Mouse (Mus musculus) heart, postnatal 0 days (tissue): ENCODE measurements around the gene Runx2. TPM values are rescaled to one million over a fixed set of nuclear protein-coding genes. Genes with fewer than 3 reads are reported as not detected.

Source experiments
- ATAC-seq: fragments of 200-750 bp; cut with Nextera tagmentation; 2 replicates; pipeline ENCODE4 v1.8.0; 2017; ENCODE audit warnings: low read depth, moderate number of reproducible peaks, moderate library complexity; ENCODE audit not compliant: insufficient read depth
- DNase-seq: peaks from one replicate; pipeline ENCODE4 v3.0.0-alpha.2; 2016; ENCODE audit warnings: low spot score
- H3K27ac ChIP-seq: fragments of 300-500 bp; sonication (generic); 2 replicates; pipeline ENCODE4 v1.5.1; 2014; ENCODE audit warnings: low read depth, mild to moderate bottlenecking
- H3K27me3 ChIP-seq: fragments of 300-500 bp; sonication (generic); 2 replicates; pipeline ENCODE4 v1.6.1; 2014; ENCODE audit warnings: low read length, mixed read lengths; ENCODE audit not compliant: control insufficient read depth, insufficient read depth
- H3K36me3 ChIP-seq: fragments of 300-500 bp; sonication (generic); replicated peaks from 2 replicates; pipeline ENCODE4 v1.6.1; 2014; ENCODE audit warnings: low read length, mixed read lengths; ENCODE audit not compliant: control insufficient read depth, insufficient read depth
- H3K4me1 ChIP-seq: fragments of 300-500 bp; sonication (generic); 2 replicates; pipeline ENCODE4 v1.6.1; 2014; ENCODE audit warnings: antibody characterized with exemption; ENCODE audit not compliant: control insufficient read depth, insufficient read depth
- H3K4me2 ChIP-seq: fragments of 300-500 bp; sonication (generic); 2 replicates; pipeline ENCODE4 v1.6.1; 2014; ENCODE audit warnings: low read depth, mild to moderate bottlenecking, low read length, moderate library complexity
- H3K4me3 ChIP-seq: fragments of 300-500 bp; sonication (generic); 2 replicates; pipeline ENCODE4 v1.5.1; 2014; ENCODE audit warnings: low read depth, low read length
- H3K9ac ChIP-seq: fragments of 300-500 bp; sonication (generic); replicated peaks from 2 replicates; pipeline ENCODE4 v1.6.1; 2014; ENCODE audit warnings: low read depth, low read length, mixed read lengths
- H3K9me3 ChIP-seq: fragments of 300-500 bp; sonication (generic); replicated peaks from 2 replicates; pipeline ENCODE4 v1.6.1; 2016; ENCODE audit warnings: low read length; ENCODE audit not compliant: control insufficient read depth
- CTCF ChIP-seq: IDR thresholded peaks from 2 replicates; pipeline ENCODE4 v1.5.1; 2016; ENCODE audit warnings: antibody characterized with exemption, control low read depth, low read depth
- EP300 ChIP-seq: IDR thresholded peaks from 2 replicates; pipeline ENCODE4 v1.6.1; 2016; ENCODE audit warnings: antibody characterized with exemption, low read depth
- WGBS: fragments of 180-500 bp; shearing (Covaris S2); extraction: QIAGEN DNeasy Blood & Tissue Kit; methylation state at CpG from one replicate; pipeline ENCODE4 v1.1.7; 2014; 5-methylcytosine and 5-hydroxymethylcytosine counted together
- polyA plus RNA-seq: library from polyadenylated mRNA; unstranded; fragments of >200 nt; fragmentation: Nextera tagmentation; extraction: Ambion mirVana; gene quantifications from 2 replicates; pipeline ENCODE4 v1.2.1, GENCODE M21; 2015
- total RNA-seq: library from RNA; depleted of rRNA; stranded (reverse); fragments of >200 nt; gene quantifications from 2 replicates; pipeline ENCODE4 v1.2.3, GENCODE M21; 2014; ENCODE audit warnings: low replicate concordance

Runx2 gene
- total and polyA plus RNA-seq, 2 experiments from 2014 or later = 0.04 TPM; not detected in 1

DNA sequence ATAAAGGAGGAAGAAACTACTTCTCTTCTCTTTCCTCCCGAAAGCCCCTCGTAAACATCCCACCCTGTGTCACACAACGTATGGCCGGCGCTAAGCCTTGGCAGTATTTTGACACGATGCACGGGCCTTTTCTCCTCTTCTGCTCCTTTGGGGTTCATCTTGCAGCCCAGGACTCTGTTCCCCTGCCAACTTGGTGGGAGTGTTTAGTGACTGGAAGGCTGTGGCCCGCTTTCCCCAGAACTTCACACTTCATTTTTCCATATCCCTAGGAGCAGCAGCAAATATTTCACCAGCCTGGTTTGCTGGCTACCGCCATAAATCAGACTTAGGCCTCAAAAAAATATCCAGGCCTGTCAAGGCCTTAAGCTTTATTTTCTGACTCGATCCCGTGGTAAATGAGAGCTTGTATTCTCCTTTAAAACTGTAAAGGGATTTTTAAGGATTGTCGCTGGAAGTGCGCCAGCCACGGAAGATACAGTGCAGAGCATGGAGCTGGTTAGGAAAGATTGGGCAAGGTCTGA lies 249.2 kb downstream of the Runx2 start:
- H3K9ac ChIP-seq = no peak overlapping the region
- ATAC-seq (no peak), DNase-seq (no peak)
- no peaks in the 10 kb centered on the region for H3K9me3 ChIP-seq
- no peak overlapping the region for H3K27ac ChIP-seq
- H3K4me3 ChIP-seq = no peak overlapping the region
- H3K27me3 ChIP-seq = 0 out of 2 replicates have a peak, but pooled peaks cover 4% of the 10 kb centered on the region
- H3K4me1 ChIP-seq = no peaks in the 10 kb centered on the region
- H3K4me2 ChIP-seq = no peak overlapping the region
- TF ChIP-seq CTCF (no peak), EP300 (no peak)
- WGBS = 71% methylated on average over 14 of the region's 14 CpGs
- H3K36me3 ChIP-seq = no peaks in the 10 kb centered on the region

- no peaks in the 10 kb centered on the region for H3K4me1 ChIP-seq
Measured at GRCm38 (mm10) chr17:44564611-44565198, 249.9 kb downstream of the Runx2 start.

DNA sequence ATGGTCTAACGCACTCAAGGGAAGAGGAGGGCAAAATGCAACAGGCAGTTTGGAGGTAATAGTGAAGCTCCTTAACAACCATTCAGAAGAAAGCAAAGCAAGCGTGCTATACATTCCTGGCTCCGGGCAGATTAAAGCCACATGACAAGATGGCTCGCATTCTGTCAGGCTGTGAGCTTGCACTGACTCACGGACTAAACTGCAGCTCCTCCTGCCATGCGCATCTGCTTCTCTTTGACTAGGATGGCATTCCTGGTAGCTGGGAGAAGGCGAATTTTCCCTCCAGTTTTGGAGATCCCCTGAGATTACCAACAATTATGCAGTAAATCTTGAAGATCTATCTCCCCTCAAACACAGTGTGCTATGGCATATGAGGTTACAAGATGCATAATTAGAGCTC lies 254.6 kb downstream of the Runx2 start:
- peaks cover 4% of the 10 kb centered on the region for H3K27me3 ChIP-seq
- 57% methylated on average over 7 of the region's 7 CpGs for WGBS

More at GRCm38 (mm10) chr17:44564611-44565198, 249.9 kb downstream of the Runx2 start:
- Histone ChIP-seq H3K27me3 (peaks cover 4% of the 10 kb centered on the region; the same call in 1 of the 2 replicates), H3K4me3 (no peak overlapping the region), H3K27ac (no peak overlapping the region), H3K9ac (no peak overlapping the region), H3K36me3 (no peaks in the 10 kb centered on the region), H3K9me3 (no peaks in the 10 kb centered on the region), H3K4me2 (no peak overlapping the region)
- no peak for TF ChIP-seq CTCF
- no peak for TF ChIP-seq EP300
- no peak for DNase-seq
- WGBS = 66% methylated on average over 4 of the region's 4 CpGs
- ATAC-seq = no peak

DNA sequence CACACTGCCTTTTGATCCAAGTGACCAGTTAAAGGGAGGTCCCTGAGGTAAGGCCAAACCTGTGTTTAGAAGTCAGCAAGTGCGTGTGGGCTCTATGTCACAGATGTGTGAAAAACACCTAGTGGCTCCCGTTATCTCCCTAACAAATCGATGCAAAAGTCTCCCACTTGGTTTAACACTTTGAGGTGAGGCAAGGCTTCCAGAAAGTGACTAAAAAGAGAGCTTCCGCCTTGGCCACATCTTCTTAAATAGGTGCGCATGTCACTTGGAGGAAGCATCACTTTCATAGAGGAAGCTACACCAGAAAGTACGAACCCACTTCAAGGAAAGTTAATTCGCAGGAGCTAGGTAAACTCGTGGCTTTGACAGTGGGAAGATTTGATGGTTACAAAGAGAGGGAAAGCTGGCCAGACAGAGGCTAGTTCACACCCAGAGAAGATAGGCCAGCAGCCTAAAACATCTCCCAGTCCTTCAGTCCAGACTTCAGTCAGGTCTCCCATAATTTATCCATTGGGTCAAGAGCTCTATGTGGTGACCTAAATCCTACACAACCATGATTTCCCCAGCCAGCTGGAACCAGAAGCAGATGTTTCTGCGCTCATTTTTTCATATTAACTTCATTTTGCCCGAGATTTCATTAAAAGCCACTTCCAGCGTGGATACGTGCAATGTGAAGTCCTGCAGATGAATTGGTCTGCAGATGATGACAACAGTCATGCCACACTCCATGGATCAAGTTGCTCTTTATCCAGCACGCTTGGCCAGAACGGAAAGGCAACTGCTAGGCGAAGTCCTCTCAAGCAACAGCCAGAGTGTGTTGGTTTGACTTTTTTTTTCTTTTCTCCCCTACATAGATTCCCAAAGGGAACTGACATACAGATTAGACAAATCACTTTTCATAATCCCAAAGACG lies 257.1 kb downstream of the Runx2 start:
- ATAC-seq = no peak
- H3K27me3 ChIP-seq = peaks cover 4% of the 10 kb centered on the region

More for the DNA sequence above, 254.6 kb downstream of the Runx2 start:
- H3K4me3 ChIP-seq = no peak overlapping the region
- TF ChIP-seq CTCF (no peak), EP300 (no peak)
- no peaks in the 10 kb centered on the region for H3K36me3 ChIP-seq
- no peak overlapping the region for H3K4me2 ChIP-seq
- no peak for DNase-seq
- H3K27ac ChIP-seq = no peak overlapping the region
- no peaks in the 10 kb centered on the region for H3K4me1 ChIP-seq
- no peaks in the 10 kb centered on the region for H3K9me3 ChIP-seq
- ATAC-seq = no peak
- H3K9ac ChIP-seq = no peak overlapping the region

DNA sequence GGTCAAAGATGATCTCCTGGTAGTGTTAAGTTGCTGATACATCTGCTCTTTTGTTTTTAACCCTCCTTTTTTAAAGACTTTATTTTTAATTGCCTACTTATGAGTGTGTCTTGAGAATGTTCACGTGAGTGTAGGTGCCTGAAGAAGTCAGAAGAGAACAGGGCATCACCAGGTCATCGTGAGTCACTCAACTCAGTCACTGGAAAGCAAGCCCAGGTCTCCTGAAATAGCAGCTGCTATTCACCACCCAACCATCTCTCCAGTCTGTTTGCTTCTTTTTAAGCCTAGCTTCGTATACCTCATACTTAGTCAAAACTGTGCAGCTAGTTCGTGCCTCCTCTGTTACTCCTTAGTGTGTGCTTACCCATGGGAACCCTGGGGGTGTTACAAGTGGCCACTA lies 259.7 kb downstream of the Runx2 start:
- Histone ChIP-seq H3K9me3 (no peaks in the 10 kb centered on the region), H3K36me3 (no peaks in the 10 kb centered on the region), H3K27me3 (no peaks in the 10 kb centered on the region; the same call in none of the 2 replicates), H3K27ac (no peak overlapping the region), H3K4me2 (no peak overlapping the region), H3K9ac (no peak overlapping the region), H3K4me3 (no peak overlapping the region), H3K4me1 (no peaks in the 10 kb centered on the region)
- TF ChIP-seq EP300 (no peak), CTCF (no peak)
- 75% methylated on average over 4 of the region's 4 CpGs for WGBS
- no peak for ATAC-seq
- DNase-seq = no peak

More for the DNA sequence above, 257.1 kb downstream of the Runx2 start:
- no peak for DNase-seq
- Histone ChIP-seq H3K9ac (no peak overlapping the region), H3K27ac (no peak overlapping the region), H3K9me3 (no peaks in the 10 kb centered on the region), H3K4me1 (no peaks in the 10 kb centered on the region), H3K4me2 (no peak overlapping the region), H3K36me3 (no peaks in the 10 kb centered on the region), H3K4me3 (no peak overlapping the region)
- 67% methylated on average over 16 of the region's 16 CpGs for WGBS
- no peak for TF ChIP-seq EP300
- no peak for TF ChIP-seq CTCF
